ENCODE assay signal across 17 mouse cellular contexts in the genomic region with DNA sequence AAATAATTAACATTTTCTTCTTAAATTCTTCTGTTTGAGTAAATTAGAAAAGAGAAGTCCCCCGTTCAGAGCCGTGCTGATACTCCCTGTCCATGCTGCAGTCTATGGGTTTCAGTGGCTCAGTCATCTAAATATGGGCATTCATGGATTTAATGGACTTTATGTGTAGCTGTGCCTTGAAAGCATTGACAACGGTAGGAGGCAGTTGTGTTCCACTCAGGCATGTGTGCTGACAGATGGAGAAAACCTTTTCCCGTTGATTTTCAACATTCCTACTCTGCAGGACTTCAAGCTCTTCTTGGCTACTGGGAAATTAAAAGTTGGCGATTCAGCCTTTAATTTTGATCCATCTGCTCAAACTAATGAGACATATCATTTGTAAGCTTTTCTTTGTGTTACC.
DNase-seq lines count a peak whose midpoint lies in the region; ATAC-seq and TF ChIP-seq lines count a peak whose summit lies in the region.
"Had no signal": no experiment of that assay in that cellular context is flagged by ENCODE, and none has a peak within 500 bp of the region (broad histone marks: within the 10 kb centered on the region; RNA-seq: fewer than 3 reads in every experiment).

No protein-coding gene starts in this region.

- no peak overlapping the region for H3K27ac ChIP-seq in hindbrain, embryonic 16.5 days (ENCODE audit: low read depth, low read length)
- H3K27ac ChIP-seq in hindbrain, embryonic 12.5 days = no peak overlapping the region
- no peak overlapping the region for H3K27ac ChIP-seq in forebrain, postnatal 0 days (ENCODE audit: low read depth, low read length)
- H3K27ac ChIP-seq in liver, embryonic 12.5 days = no peak overlapping the region
- H3K27ac ChIP-seq: embryonic facial prominence, embryonic 12.5 days; heart, embryonic 10.5 days; midbrain, embryonic 12.5 days; neural tube, embryonic 12.5 days had no signal

- WGBS in hindbrain, embryonic 16.5 days = 38% methylated on average over 5 of the region's 5 CpGs
- WGBS in hindbrain, embryonic 12.5 days = 57% methylated on average over 5 of the region's 5 CpGs
- WGBS in forebrain, postnatal 0 days = 12% methylated on average over 5 of the region's 5 CpGs
- WGBS in liver, embryonic 12.5 days (ENCODE audit: insufficient replicate concordance) = 86% methylated on average over 5 of the region's 5 CpGs

- peak; percentile 91 for ATAC-seq in hindbrain, embryonic 16.5 days
- ATAC-seq in hindbrain, embryonic 12.5 days (ENCODE audit: low FRiP score) = no peak
- ATAC-seq in forebrain, postnatal 0 days = no peak; the same call in 1 of the 2 replicates
- no peak for ATAC-seq in liver, embryonic 12.5 days
- no peak for ATAC-seq in monocyte, adult 5-6 weeks (replicated peaks; ENCODE audit: insufficient number of reproducible peaks, low FRiP score, low TSS enrichment, poor library complexity, severe bottlenecking)

- H3K4me3 ChIP-seq in hindbrain, embryonic 16.5 days (ENCODE audit: low read length) = no peak overlapping the region
- H3K4me3 ChIP-seq in hindbrain, embryonic 12.5 days = no peak overlapping the region
- H3K4me3 ChIP-seq in forebrain, postnatal 0 days (ENCODE audit: low read depth, low read length) = no peak overlapping the region
- no peak overlapping the region for H3K4me3 ChIP-seq in liver, embryonic 12.5 days
- H3K4me3 ChIP-seq: embryonic facial prominence, embryonic 12.5 days; heart, embryonic 10.5 days; midbrain, embryonic 12.5 days; neural tube, embryonic 12.5 days had no signal

- DNase-seq in brain, embryonic 14.5 days (ENCODE audit: low read depth) = peak; percentile 76
- peak; percentile 81 for DNase-seq in cerebellum, adult 9-11 months
- DNase-seq in forebrain, postnatal 0 days = peak; percentile 13
- no peak for DNase-seq in adrenal gland, postnatal 4 days (ENCODE audit: low spot score in 2 of 2)
- DNase-seq: adrenal gland, postnatal 10 days; gastrocnemius, postnatal 10 days; heart, postnatal 36 days; kidney, adult 2 months; kidney, postnatal 4 days had no signal

- no peak for TF ChIP-seq POLR2A in brain, embryonic 14.5 days (IDR thresholded peaks at IDR 0.05; ENCODE audit: borderline replicate concordance, extremely low read depth, insufficient read depth, insufficient read length, poor library complexity, severe bottlenecking)

- TF ChIP-seq CTCF in brain, embryonic 14.5 days (IDR thresholded peaks at IDR 0.05; ENCODE audit: borderline replicate concordance, extremely low read depth, insufficient read depth, insufficient read length) = no peak
- TF ChIP-seq CTCF in forebrain, postnatal 0 days (IDR thresholded peaks at IDR 0.05; ENCODE audit: low read depth) = no peak

- no peak overlapping the region for H3K4me2 ChIP-seq in hindbrain, embryonic 16.5 days (ENCODE audit: low read length)
- H3K4me2 ChIP-seq in hindbrain, embryonic 12.5 days (replicated peaks) = no peak overlapping the region
- H3K4me2 ChIP-seq in forebrain, postnatal 0 days (ENCODE audit: low read depth) = no peak overlapping the region
- no peak overlapping the region for H3K4me2 ChIP-seq in liver, embryonic 12.5 days
- H3K4me2 ChIP-seq: embryonic facial prominence, embryonic 12.5 days; midbrain, embryonic 12.5 days; neural tube, embryonic 12.5 days had no signal

- H3K4me1 ChIP-seq in hindbrain, embryonic 16.5 days (ENCODE audit: control insufficient read depth, insufficient read depth, low read depth, low read length) = no peaks in the 10 kb centered on the region
- no peaks in the 10 kb centered on the region for H3K4me1 ChIP-seq in hindbrain, embryonic 12.5 days
- H3K4me1 ChIP-seq in forebrain, postnatal 0 days (ENCODE audit: insufficient read depth) = no peaks in the 10 kb centered on the region
- no peaks in the 10 kb centered on the region for H3K4me1 ChIP-seq in liver, embryonic 12.5 days
- H3K4me1 ChIP-seq: embryonic facial prominence, embryonic 12.5 days; midbrain, embryonic 12.5 days; neural tube, embryonic 12.5 days had no signal

- H3K9me3 ChIP-seq in hindbrain, embryonic 16.5 days (ENCODE audit: control insufficient read depth, low read length) = no peaks in the 10 kb centered on the region
- H3K9me3 ChIP-seq in hindbrain, embryonic 12.5 days (replicated peaks) = no peaks in the 10 kb centered on the region
- H3K9me3 ChIP-seq in forebrain, postnatal 0 days (ENCODE audit: low read length) = no peaks in the 10 kb centered on the region
- H3K9me3 ChIP-seq in liver, embryonic 12.5 days (replicated peaks) = no peaks in the 10 kb centered on the region
- H3K9me3 ChIP-seq: embryonic facial prominence, embryonic 12.5 days; heart, embryonic 10.5 days; midbrain, embryonic 12.5 days; neural tube, embryonic 12.5 days had no signal

- no peak overlapping the region for H3K9ac ChIP-seq in hindbrain, embryonic 16.5 days (ENCODE audit: low read depth, low read length)
- H3K9ac ChIP-seq in hindbrain, embryonic 12.5 days = no peak overlapping the region
- no peak overlapping the region for H3K9ac ChIP-seq in forebrain, postnatal 0 days
- H3K9ac ChIP-seq in liver, embryonic 12.5 days = no peak overlapping the region
- H3K9ac ChIP-seq: embryonic facial prominence, embryonic 12.5 days; midbrain, embryonic 12.5 days; neural tube, embryonic 12.5 days had no signal

- H3K36me3 ChIP-seq in hindbrain, embryonic 16.5 days (ENCODE audit: control insufficient read depth, insufficient read depth, low read length) = no peaks in the 10 kb centered on the region
- no peaks in the 10 kb centered on the region for H3K36me3 ChIP-seq in hindbrain, embryonic 12.5 days
- H3K36me3 ChIP-seq in forebrain, postnatal 0 days (ENCODE audit: insufficient read depth) = no peaks in the 10 kb centered on the region
- H3K36me3 ChIP-seq in liver, embryonic 12.5 days = peaks cover 11% of the 10 kb centered on the region; the same call in 1 of the 2 replicates
- H3K36me3 ChIP-seq: embryonic facial prominence, embryonic 12.5 days; midbrain, embryonic 12.5 days; neural tube, embryonic 12.5 days had no signal

- no peaks in the 10 kb centered on the region for H3K27me3 ChIP-seq in hindbrain, embryonic 16.5 days (replicated peaks; ENCODE audit: control insufficient read depth, insufficient read depth, low read length)
- no peaks in the 10 kb centered on the region for H3K27me3 ChIP-seq in hindbrain, embryonic 12.5 days
- H3K27me3 ChIP-seq in forebrain, postnatal 0 days (ENCODE audit: insufficient read depth, low read length) = no peaks in the 10 kb centered on the region
- H3K27me3 ChIP-seq in liver, embryonic 12.5 days (replicated peaks) = no peaks in the 10 kb centered on the region
- H3K27me3 ChIP-seq: embryonic facial prominence, embryonic 12.5 days; midbrain, embryonic 12.5 days; neural tube, embryonic 12.5 days had no signal

Comparison
In these comparisons a context has a peak if more than half of its experiments do, and no peak if none do; other contexts are left out.
1. DNase-seq: peak in brain, embryonic 14.5 days (single experiment), cerebellum, adult 9-11 months (single experiment) and forebrain, postnatal 0 days (single experiment); none in adrenal gland, postnatal 4 days (0 of 2).